Mouse (Mus musculus) lung, adult 2 months (tissue): ENCODE data around the gene Dnajc4.

Experiments
- CTCF ChIP-seq: fragments of 200-500 bp; IDR thresholded peaks from 2 replicates; pipeline ENCODE4 v1.5.1; 2011; ENCODE audit warnings: mild to moderate bottlenecking, low read length, control low read depth; ENCODE audit not compliant: insufficient read depth
- POLR2A ChIP-seq: fragments of 200-500 bp; IDR thresholded peaks from 2 replicates; pipeline ENCODE4 v1.6.1; 2011; ENCODE audit warnings: low read depth, mild to moderate bottlenecking, control low read depth, low read length, borderline replicate concordance; ENCODE audit errors: extremely low read depth

DNA sequence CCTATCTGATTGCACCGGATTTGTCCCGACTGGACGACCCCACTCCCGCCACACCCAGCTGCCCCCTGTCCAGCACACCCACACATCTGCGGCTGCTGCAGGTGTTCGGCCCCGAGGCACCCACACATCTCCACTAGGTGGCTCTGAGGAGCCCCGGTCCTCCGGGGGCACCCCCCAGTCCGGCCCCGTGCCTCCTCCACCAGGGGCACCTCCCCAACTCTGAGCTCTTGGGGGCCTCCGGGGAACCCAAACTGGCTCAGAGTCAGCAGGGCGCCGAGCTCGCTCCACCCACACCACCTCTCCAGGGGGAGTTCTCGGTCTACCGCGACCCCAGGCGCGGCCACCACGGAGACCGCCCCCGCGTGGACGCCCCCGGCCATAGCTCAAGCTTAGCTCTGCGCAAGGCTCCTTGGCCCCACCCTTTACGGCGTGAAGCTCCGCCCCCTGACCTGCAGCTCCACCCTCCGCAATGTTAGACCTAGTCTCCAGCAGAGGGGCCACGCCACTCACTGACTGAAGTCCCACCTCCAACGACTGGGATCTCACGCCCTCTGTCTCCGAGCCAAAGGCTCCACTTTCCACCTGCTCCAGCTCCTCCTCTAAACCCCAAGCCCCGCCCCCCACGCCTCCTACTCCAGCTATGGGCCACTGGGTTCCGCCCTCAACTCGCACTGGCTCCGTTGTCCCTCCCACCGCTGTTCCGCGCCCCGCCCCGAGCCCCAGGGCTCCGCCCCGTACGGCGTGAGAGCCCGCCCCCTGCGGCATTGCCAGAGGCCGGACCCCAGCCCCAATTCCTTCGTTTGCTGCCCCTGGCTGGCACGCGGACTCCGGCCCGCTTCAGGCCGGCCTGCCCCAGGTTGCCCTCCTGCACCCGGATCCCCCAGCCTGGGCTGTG lies 12.6 kb downstream of the Dnajc4 start:
- TF ChIP-seq CTCF = peak; percentile 31; the same call in 1 of the 2 replicates
- TF ChIP-seq POLR2A = peak; percentile 57; the same call in 1 of the 2 replicates
